Mouse (Mus musculus): ENCODE results near the gene Rtn4rl2. TPM values are rescaled to one million over a fixed set of nuclear protein-coding genes. Genes with fewer than 3 reads are reported as not detected.

Gene Rtn4rl2
- polyA plus RNA-seq, 1 experiment, result 0.18 TPM

GRCm38 (mm10) chr2:84851130-84852040 is 35.1 kb downstream of the Rtn4rl2 start:
- TF ChIP-seq MYOD1 (IDR thresholded peaks at IDR 0.05; ENCODE audit: control insufficient read depth, insufficient read length, low read depth), result no peak
- no peak for TF ChIP-seq USF1 (IDR thresholded peaks at IDR 0.05; ENCODE audit: low read depth)
- TF ChIP-seq MYOG (IDR thresholded peaks at IDR 0.05; ENCODE audit: control insufficient read depth, extremely low read depth, insufficient read length), result no peak
- no peak for TF ChIP-seq CEBPB (IDR thresholded peaks at IDR 0.05; ENCODE audit: low read depth)
- no peak for TF ChIP-seq FOSL1 (IDR thresholded peaks at IDR 0.05; ENCODE audit: insufficient read depth, low read length, poor library complexity, severe bottlenecking)
- no peak for TF ChIP-seq CTCF (IDR thresholded peaks at IDR 0.05; ENCODE audit: control insufficient read depth, insufficient read depth, insufficient read length)
- no peak for TF ChIP-seq MAX (IDR thresholded peaks at IDR 0.05)
- Histone ChIP-seq H3K79me3 (ENCODE audit: low read depth) (no peaks in the 10 kb centered on the region), H3K4me3 (ENCODE audit: insufficient read depth, poor library complexity, severe bottlenecking) (no peak overlapping the region), H3K79me2 (ENCODE audit: control insufficient read depth, insufficient read depth) (no peaks in the 10 kb centered on the region), H3ac (ENCODE audit: control insufficient read depth, insufficient read length, low read depth) (no peak overlapping the region), H3K36me3 (ENCODE audit: control insufficient read depth, insufficient read depth) (no peaks in the 10 kb centered on the region), H3K27me3 (ENCODE audit: control insufficient read depth, insufficient read depth, insufficient read length) (no peaks in the 10 kb centered on the region)

DNA sequence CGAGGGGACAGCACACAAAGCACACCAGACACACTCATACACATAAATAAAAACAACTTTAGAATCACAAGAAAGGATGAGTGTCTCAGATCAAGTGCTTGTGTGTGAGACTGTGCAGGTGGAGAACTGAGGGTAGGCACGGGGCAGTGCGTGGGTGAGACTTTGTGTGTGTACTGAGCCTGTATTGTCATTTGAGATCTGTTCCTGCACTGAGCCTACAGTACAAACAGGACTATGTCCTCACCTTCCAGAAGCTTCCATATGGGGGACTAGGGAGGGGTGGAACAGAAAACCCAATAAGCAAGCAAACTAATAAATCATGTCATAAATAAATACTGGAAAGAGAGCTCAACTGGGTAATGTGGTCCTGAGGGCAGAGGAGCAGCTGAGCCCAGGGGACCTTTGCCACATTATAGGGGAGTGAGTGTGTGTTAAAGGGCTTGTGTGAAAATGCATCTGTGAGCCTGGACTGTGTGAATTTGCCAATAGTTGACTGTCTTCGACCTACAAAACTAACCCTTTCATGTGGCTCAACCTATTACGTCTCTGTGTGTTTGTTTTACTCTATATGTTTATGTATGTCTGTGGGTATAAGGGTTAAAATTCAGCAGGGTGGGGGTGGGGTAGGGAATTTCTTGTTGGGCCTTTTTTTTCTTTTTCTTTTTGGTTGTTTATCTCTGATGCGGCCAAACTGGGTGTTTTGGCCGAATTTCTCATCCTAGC is 35.9 kb downstream of the Rtn4rl2 start:
- TF ChIP-seq MYOD1 (IDR thresholded peaks at IDR 0.05; ENCODE audit: control insufficient read depth, insufficient read length, low read depth) (no peak), MYOG (IDR thresholded peaks at IDR 0.05; ENCODE audit: control insufficient read depth, extremely low read depth, insufficient read length) (no peak), USF1 (IDR thresholded peaks at IDR 0.05; ENCODE audit: low read depth) (no peak), CEBPB (IDR thresholded peaks at IDR 0.05; ENCODE audit: low read depth) (no peak), MAX (IDR thresholded peaks at IDR 0.05) (no peak), FOSL1 (IDR thresholded peaks at IDR 0.05; ENCODE audit: insufficient read depth, low read length, poor library complexity, severe bottlenecking) (no peak), CTCF (IDR thresholded peaks at IDR 0.05; ENCODE audit: control insufficient read depth, insufficient read depth, insufficient read length) (no peak)

DNA sequence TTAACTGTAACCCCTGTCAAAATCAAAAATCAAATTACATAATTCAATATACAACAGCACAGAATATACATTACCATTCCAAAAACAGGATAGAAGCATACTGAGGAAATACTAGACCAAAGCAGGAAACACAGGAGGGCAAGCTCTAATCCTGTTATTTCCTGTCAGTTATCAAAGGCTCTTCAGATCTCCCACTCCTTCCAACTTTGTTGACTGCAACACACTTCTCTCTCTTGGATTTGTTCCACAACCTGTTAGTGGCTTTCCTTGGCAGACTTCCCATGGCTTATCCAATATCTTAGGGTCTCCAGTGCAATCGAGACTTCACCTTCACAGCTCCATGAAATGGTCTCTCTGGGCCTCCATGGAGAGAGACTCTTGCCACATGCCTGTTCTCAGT is 41.3 kb downstream of the Rtn4rl2 start:
- H3K36me3 ChIP-seq (ENCODE audit: control insufficient read depth, insufficient read depth), result no peaks in the 10 kb centered on the region
- TF ChIP-seq MAX (IDR thresholded peaks at IDR 0.05), result no peak
- no peak for TF ChIP-seq FOSL1 (IDR thresholded peaks at IDR 0.05; ENCODE audit: insufficient read depth, low read length, poor library complexity, severe bottlenecking)
- no peak for TF ChIP-seq MYOG (IDR thresholded peaks at IDR 0.05; ENCODE audit: control insufficient read depth, extremely low read depth, insufficient read length)
- TF ChIP-seq USF1 (IDR thresholded peaks at IDR 0.05; ENCODE audit: low read depth), result no peak
- TF ChIP-seq CEBPB (IDR thresholded peaks at IDR 0.05; ENCODE audit: low read depth), result no peak
- no peak for TF ChIP-seq MYOD1 (IDR thresholded peaks at IDR 0.05; ENCODE audit: control insufficient read depth, insufficient read length, low read depth)
- TF ChIP-seq CTCF (IDR thresholded peaks at IDR 0.05; ENCODE audit: control insufficient read depth, insufficient read depth, insufficient read length), result no peak
- H3K79me2 ChIP-seq (ENCODE audit: control insufficient read depth, insufficient read depth), result no peaks in the 10 kb centered on the region

More for the DNA sequence above, 35.9 kb downstream of the Rtn4rl2 start:
- Histone ChIP-seq H3K79me3 (ENCODE audit: low read depth) (no peaks in the 10 kb centered on the region), H3ac (ENCODE audit: control insufficient read depth, insufficient read length, low read depth) (no peak overlapping the region), H3K4me3 (ENCODE audit: insufficient read depth, poor library complexity, severe bottlenecking) (no peak overlapping the region), H3K36me3 (ENCODE audit: control insufficient read depth, insufficient read depth) (no peaks in the 10 kb centered on the region), H3K27me3 (ENCODE audit: control insufficient read depth, insufficient read depth, insufficient read length) (no peaks in the 10 kb centered on the region), H3K79me2 (ENCODE audit: control insufficient read depth, insufficient read depth) (no peaks in the 10 kb centered on the region)

DNA sequence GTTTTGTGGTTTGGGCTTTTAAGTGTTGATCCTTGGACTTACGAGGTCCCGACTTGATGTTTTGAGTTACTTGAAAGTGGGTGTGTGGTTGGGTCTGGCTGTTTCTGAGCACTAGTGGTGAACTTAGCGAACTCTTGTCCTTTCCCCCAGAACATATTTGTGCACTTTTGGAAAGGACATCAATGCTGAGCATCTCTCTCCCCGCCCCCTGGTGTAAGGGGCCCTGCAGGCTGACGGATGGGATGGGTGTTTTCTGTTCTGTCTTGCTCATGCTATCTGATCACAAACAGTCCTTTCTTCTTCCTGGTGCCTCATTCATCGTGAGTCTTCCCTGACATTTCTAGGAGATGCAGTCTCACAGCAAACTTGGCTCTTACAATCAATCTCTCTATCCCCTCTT is 42.9 kb downstream of the Rtn4rl2 start:
- Histone ChIP-seq H3K27me3 (ENCODE audit: control insufficient read depth, insufficient read depth, insufficient read length) (no peaks in the 10 kb centered on the region), H3K79me2 (ENCODE audit: control insufficient read depth, insufficient read depth) (no peaks in the 10 kb centered on the region), H3K4me3 (ENCODE audit: insufficient read depth, poor library complexity, severe bottlenecking) (no peak overlapping the region), H3ac (ENCODE audit: control insufficient read depth, insufficient read length, low read depth) (no peak overlapping the region), H3K79me3 (ENCODE audit: low read depth) (no peaks in the 10 kb centered on the region), H3K36me3 (ENCODE audit: control insufficient read depth, insufficient read depth) (no peaks in the 10 kb centered on the region)
- TF ChIP-seq USF1 (IDR thresholded peaks at IDR 0.05; ENCODE audit: low read depth) (no peak), MYOD1 (IDR thresholded peaks at IDR 0.05; ENCODE audit: control insufficient read depth, insufficient read length, low read depth) (no peak), CTCF (IDR thresholded peaks at IDR 0.05; ENCODE audit: control insufficient read depth, insufficient read depth, insufficient read length) (no peak), CEBPB (IDR thresholded peaks at IDR 0.05; ENCODE audit: low read depth) (no peak), MYOG (IDR thresholded peaks at IDR 0.05; ENCODE audit: control insufficient read depth, extremely low read depth, insufficient read length) (no peak), MAX (IDR thresholded peaks at IDR 0.05) (no peak)

More for the DNA sequence above, 41.3 kb downstream of the Rtn4rl2 start:
- no peak overlapping the region for H3K4me3 ChIP-seq (ENCODE audit: insufficient read depth, poor library complexity, severe bottlenecking)
- no peak overlapping the region for H3ac ChIP-seq (ENCODE audit: control insufficient read depth, insufficient read length, low read depth)
- no peaks in the 10 kb centered on the region for H3K79me3 ChIP-seq (ENCODE audit: low read depth)
- no peaks in the 10 kb centered on the region for H3K27me3 ChIP-seq (ENCODE audit: control insufficient read depth, insufficient read depth, insufficient read length)

DNA sequence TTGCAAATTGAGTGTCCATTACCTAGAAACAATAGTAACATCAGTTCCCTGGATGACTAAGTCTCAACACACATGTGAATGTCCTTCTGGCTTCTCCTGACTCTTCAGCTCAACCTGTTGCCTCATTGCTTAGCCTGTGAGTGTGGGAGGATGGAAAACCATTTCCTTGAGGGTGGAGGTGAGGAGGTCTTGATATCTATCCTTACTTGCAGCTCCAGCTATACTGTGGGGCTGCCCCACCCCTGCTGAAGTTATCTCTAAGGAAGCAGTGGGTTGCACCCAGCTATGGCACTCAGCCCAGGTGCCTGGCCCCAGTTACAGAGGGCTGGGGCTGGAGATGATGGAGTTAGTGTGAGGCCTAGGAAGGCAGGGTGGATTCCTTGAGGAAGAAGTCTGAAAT is 44.6 kb downstream of the Rtn4rl2 start:
- no peak overlapping the region for H3K4me3 ChIP-seq (ENCODE audit: insufficient read depth, poor library complexity, severe bottlenecking)
- H3ac ChIP-seq (ENCODE audit: control insufficient read depth, insufficient read length, low read depth), result no peak overlapping the region
- H3K36me3 ChIP-seq (ENCODE audit: control insufficient read depth, insufficient read depth), result no peaks in the 10 kb centered on the region
- no peaks in the 10 kb centered on the region for H3K79me2 ChIP-seq (ENCODE audit: control insufficient read depth, insufficient read depth)
- no peaks in the 10 kb centered on the region for H3K79me3 ChIP-seq (ENCODE audit: low read depth)
- no peaks in the 10 kb centered on the region for H3K27me3 ChIP-seq (ENCODE audit: control insufficient read depth, insufficient read depth, insufficient read length)
- TF ChIP-seq MYOG (IDR thresholded peaks at IDR 0.05; ENCODE audit: control insufficient read depth, extremely low read depth, insufficient read length) (no peak), CTCF (IDR thresholded peaks at IDR 0.05; ENCODE audit: control insufficient read depth, insufficient read depth, insufficient read length) (no peak), MYOD1 (IDR thresholded peaks at IDR 0.05; ENCODE audit: control insufficient read depth, insufficient read length, low read depth) (no peak), FOSL1 (IDR thresholded peaks at IDR 0.05; ENCODE audit: insufficient read depth, low read length, poor library complexity, severe bottlenecking) (no peak), CEBPB (IDR thresholded peaks at IDR 0.05; ENCODE audit: low read depth) (no peak), MAX (IDR thresholded peaks at IDR 0.05) (no peak), USF1 (IDR thresholded peaks at IDR 0.05; ENCODE audit: low read depth) (no peak)

All from C2C12 (cell line).